Mouse (Mus musculus) spleen, adult 2 months (tissue): Measurements from ENCODE around the gene Bpifb9a. TPM values are rescaled to one million over a fixed set of nuclear protein-coding genes. Genes with fewer than 3 reads are reported as not detected.
"Not testable (repeated sequence)": the region's sequence is repeated elsewhere in the genome, so short reads cannot be mapped to it uniquely, and the experiment has no call there.

Experiments
- DNase-seq, 2 experiments: peaks; one replicate each; pipeline versions ENCODE4 v3.0.0 to v3.0.0-alpha.2; 2012 to 2021; ENCODE audit warnings: low spot score in 2 of 2, low read depth in 1 of 2
- H3K27ac ChIP-seq: fragments of 200-500 bp; 2 replicates; pipeline ENCODE4 v1.5.1; 2012; ENCODE audit warnings: low read length, inconsistent platforms; ENCODE audit not compliant: insufficient read depth
- H3K27me3 ChIP-seq: fragments of 200-500 bp; 2 replicates; pipeline ENCODE4 v1.6.1; 2012; ENCODE audit warnings: mild to moderate bottlenecking, moderate library complexity, low read length, inconsistent platforms; ENCODE audit not compliant: control insufficient read depth, insufficient read depth
- H3K36me3 ChIP-seq: fragments of 200-500 bp; 2 replicates; pipeline ENCODE4 v1.6.1; 2012; ENCODE audit warnings: mild to moderate bottlenecking, low read length, inconsistent platforms; ENCODE audit not compliant: control insufficient read depth, insufficient read depth
- H3K4me1 ChIP-seq: fragments of 200-500 bp; 2 replicates; pipeline ENCODE4 v1.6.1; 2011; ENCODE audit warnings: inconsistent platforms; ENCODE audit not compliant: control insufficient read depth, insufficient read depth, insufficient read length
- H3K4me3 ChIP-seq: fragments of 200-500 bp; 2 replicates; pipeline ENCODE4 v1.5.1; 2011; ENCODE audit warnings: mild to moderate bottlenecking, inconsistent platforms; ENCODE audit not compliant: insufficient read depth, insufficient read length; ENCODE audit errors: extremely low read depth
- CTCF ChIP-seq: fragments of 200-500 bp; IDR thresholded peaks from 2 replicates; pipeline ENCODE4 v1.5.1; 2011; ENCODE audit warnings: mild to moderate bottlenecking, inconsistent platforms; ENCODE audit not compliant: insufficient read depth, insufficient read length, insufficient replicate concordance; ENCODE audit errors: extremely low read depth
- POLR2A ChIP-seq: fragments of 200-500 bp; IDR thresholded peaks from 2 replicates; pipeline ENCODE4 v1.6.1; 2011; ENCODE audit warnings: low read depth, low read length, inconsistent platforms
- WGBS: fragments of 180-500 bp; shearing (Covaris S2); methylation state at CpG from one replicate; pipeline ENCODE4 v1.1.7; 2018; 5-methylcytosine and 5-hydroxymethylcytosine counted together
- polyA plus RNA-seq: library from polyadenylated mRNA; depleted of rRNA; stranded (reverse); fragments of >200 nt; gene quantifications from 2 replicates; pipeline ENCODE4 v1.2.3, GENCODE M21; 2012; rRNA removed

Gene Bpifb9a
- polyA plus RNA-seq: not detected in 2 replicates

DNA sequence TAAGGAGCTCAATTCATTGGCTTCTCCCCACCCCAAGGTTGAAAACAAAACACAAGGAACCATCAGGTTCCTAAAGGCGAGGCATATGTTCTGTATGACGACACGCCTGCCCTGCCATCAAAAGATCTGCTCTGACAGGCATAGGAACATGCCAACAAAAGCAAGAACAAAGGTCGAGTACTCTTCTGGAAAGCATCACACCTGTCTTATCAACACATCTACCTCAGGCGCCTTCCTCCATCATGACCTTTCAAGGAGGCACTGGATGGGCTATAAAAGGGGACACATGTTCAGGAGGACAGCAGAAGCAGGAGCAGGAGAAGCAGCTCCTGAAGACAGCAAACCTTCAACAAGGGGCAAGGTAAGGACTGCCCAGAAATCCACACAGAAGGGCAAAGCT is at the start of gene Bpifb9a:
TSS of gene Bpifb9a (plus strand) at position 301 of the 400 bp plus-strand sequence.
- not testable (repeated sequence) for H3K4me1 ChIP-seq, H3K4me3 ChIP-seq, H3K36me3 ChIP-seq, H3K27me3 ChIP-seq, H3K27ac ChIP-seq, DNase-seq
- 76% methylated on average over 5 of the region's 5 CpGs for WGBS

- Histone ChIP-seq H3K27me3 (no peaks in the 10 kb centered on the region), H3K4me3 (no peak overlapping the region), H3K36me3 (no peaks in the 10 kb centered on the region), H3K4me1 (no peaks in the 10 kb centered on the region), H3K27ac (no peak overlapping the region)
- DNase-seq: no peak
- no peak for TF ChIP-seq POLR2A
- no peak for TF ChIP-seq CTCF
- 8% methylated on average over 3 of the region's 3 CpGs for WGBS
Observed at GRCm38 (mm10) chr2:154209112-154209511, 48.5 kb upstream of the Bpifb9a start.

DNA sequence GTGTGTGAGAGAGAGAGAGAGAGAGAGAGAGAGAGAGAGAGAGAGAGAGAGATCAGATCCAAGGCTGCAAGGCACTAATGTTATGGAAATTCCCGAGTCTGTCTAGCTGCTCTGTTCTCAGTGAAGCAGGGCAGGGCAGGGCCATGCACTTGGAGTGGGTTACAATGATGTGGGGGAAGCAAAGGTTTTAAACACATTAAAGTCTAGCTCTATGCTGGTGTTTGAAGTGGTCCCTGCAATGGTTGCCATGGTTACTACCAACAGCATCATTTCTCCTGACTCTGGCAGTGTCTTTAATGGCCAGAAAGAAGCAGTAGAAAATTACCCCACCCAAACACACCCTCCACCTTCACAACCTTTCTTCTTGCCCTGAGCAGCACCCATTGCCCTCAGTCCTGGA is 46.5 kb upstream of the Bpifb9a start:
- 56% methylated on average over 1 of the region's 1 CpGs for WGBS
- no peaks in the 10 kb centered on the region for H3K27me3 ChIP-seq
- no peaks in the 10 kb centered on the region for H3K36me3 ChIP-seq
- no peak for DNase-seq
- TF ChIP-seq POLR2A (no peak), CTCF (no peak)
- H3K4me1 ChIP-seq: no peaks in the 10 kb centered on the region
- H3K4me3 ChIP-seq: no peak overlapping the region
- no peak overlapping the region for H3K27ac ChIP-seq

- WGBS: 85% methylated on average over 4 of the region's 4 CpGs
- H3K27me3 ChIP-seq: no peaks in the 10 kb centered on the region
- no peaks in the 10 kb centered on the region for H3K36me3 ChIP-seq
- H3K27ac ChIP-seq: no peak overlapping the region
- no peak for DNase-seq
- H3K4me3 ChIP-seq: no peak overlapping the region
- no peak for TF ChIP-seq CTCF
- TF ChIP-seq POLR2A: no peak
- H3K4me1 ChIP-seq: no peaks in the 10 kb centered on the region
Observed at GRCm38 (mm10) chr2:154211881-154212280, 45.8 kb upstream of the Bpifb9a start.

DNA sequence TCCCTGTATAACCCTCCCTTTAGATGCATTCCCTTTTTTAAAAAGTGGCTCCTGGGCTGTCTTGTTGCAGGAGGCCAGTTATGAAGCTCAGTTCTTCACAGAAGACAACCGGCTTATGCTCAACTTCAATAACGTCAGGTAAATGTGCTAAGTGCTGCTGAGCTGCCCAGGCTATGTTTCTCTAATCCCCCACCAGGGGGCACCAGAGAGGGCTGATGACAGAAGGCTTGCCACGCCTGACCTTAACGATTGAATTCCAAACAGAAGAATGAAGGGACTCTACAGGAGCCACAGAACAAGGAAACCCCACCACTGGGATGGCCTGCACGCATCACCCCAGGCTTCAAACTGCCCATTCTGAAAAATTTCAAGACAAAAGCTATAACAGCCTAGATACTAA is 42.5 kb upstream of the Bpifb9a start:
- H3K36me3 ChIP-seq: no peaks in the 10 kb centered on the region
- DNase-seq: peak; percentile 2 to 40
- H3K4me3 ChIP-seq: no peak overlapping the region
- H3K4me1 ChIP-seq: no peaks in the 10 kb centered on the region
- no peak overlapping the region for H3K27ac ChIP-seq
- WGBS: 8% methylated on average over 5 of the region's 5 CpGs
- H3K27me3 ChIP-seq: no peaks in the 10 kb centered on the region
- TF ChIP-seq POLR2A (no peak), CTCF (peak; percentile 66; the same call in 1 of the 2 replicates)

DNA sequence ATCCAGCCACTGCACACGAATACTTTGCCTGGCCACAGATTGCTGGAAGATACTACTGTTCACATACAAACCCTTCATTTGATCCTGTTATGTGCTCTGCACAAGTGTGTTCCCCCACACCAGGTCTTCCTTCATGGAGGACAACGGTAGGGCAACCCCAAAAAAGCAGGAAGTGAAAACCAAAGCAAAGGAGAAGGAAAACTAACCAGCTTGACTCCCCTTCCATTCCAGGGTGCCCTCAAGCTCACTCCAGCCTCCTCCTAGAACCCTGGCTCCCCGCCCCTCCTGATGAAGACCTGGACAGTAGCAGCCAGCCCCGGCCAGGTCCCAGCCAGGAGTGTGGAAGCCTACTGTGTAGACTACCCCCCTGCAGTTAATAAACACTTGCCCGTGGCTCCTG is 37.7 kb upstream of the Bpifb9a start:
- H3K36me3 ChIP-seq: no peaks in the 10 kb centered on the region
- no peak overlapping the region for H3K4me3 ChIP-seq
- H3K27ac ChIP-seq: no peak overlapping the region
- DNase-seq: no peak
- TF ChIP-seq CTCF (no peak), POLR2A (no peak)
- no peaks in the 10 kb centered on the region for H3K27me3 ChIP-seq
- H3K4me1 ChIP-seq: no peaks in the 10 kb centered on the region
- 61% methylated on average over 5 of the region's 5 CpGs for WGBS

- no peak within 1 kb of the TSS for H3K4me3 ChIP-seq
- no peaks in the 10 kb centered on the region for H3K36me3 ChIP-seq
- TF ChIP-seq CTCF: no peak
- TF ChIP-seq POLR2A: no peak
- no peaks in the 10 kb centered on the region for H3K27me3 ChIP-seq
- no peak for DNase-seq
- no peak within 1 kb of the TSS for H3K27ac ChIP-seq
- H3K4me1 ChIP-seq: no peaks in the 10 kb centered on the region
- 43% methylated on average over 14 of the region's 14 CpGs for WGBS
Observed at GRCm38 (mm10) chr2:154223265-154223916, 34.3 kb upstream of the Bpifb9a start, which contains the start of gene Bpifb5. Gene Bpifb5, plus strand, starts transcription at chr2:154223742.
